Mouse (Mus musculus): ENCODE results near the gene Mymx. TPM values are rescaled to one million over a fixed set of nuclear protein-coding genes. Genes with fewer than 3 reads are reported as not detected.

Gene Mymx
- polyA plus RNA-seq, 1 experiment = 0.42 TPM

DNA sequence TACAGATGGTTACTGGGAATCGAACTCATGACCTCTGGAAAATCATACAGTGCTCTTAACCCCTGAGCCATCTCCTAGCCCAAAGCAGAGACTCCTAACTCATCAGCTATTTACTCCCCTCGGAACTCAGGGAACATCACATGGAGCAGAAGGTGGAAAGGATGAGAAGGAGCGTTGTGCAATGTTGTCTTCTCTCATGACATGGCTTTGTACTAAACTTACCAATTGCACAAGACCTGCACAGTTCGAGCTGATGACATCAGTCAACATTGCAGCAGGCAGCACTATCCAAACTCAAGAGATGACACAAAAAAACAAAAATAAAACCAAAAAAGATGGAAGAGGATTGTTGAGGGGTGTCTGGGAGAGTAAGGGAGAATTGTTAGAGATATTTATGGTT is 6.5 kb upstream of the Mymx start:
- DNase-seq (ENCODE audit: low read depth) = no peak
- TF ChIP-seq CTCF (IDR thresholded peaks at IDR 0.05; ENCODE audit: borderline replicate concordance, extremely low read depth, insufficient read depth, insufficient read length) (no peak), POLR2A (IDR thresholded peaks at IDR 0.05; ENCODE audit: borderline replicate concordance, extremely low read depth, insufficient read depth, insufficient read length, poor library complexity, severe bottlenecking) (no peak)

DNA sequence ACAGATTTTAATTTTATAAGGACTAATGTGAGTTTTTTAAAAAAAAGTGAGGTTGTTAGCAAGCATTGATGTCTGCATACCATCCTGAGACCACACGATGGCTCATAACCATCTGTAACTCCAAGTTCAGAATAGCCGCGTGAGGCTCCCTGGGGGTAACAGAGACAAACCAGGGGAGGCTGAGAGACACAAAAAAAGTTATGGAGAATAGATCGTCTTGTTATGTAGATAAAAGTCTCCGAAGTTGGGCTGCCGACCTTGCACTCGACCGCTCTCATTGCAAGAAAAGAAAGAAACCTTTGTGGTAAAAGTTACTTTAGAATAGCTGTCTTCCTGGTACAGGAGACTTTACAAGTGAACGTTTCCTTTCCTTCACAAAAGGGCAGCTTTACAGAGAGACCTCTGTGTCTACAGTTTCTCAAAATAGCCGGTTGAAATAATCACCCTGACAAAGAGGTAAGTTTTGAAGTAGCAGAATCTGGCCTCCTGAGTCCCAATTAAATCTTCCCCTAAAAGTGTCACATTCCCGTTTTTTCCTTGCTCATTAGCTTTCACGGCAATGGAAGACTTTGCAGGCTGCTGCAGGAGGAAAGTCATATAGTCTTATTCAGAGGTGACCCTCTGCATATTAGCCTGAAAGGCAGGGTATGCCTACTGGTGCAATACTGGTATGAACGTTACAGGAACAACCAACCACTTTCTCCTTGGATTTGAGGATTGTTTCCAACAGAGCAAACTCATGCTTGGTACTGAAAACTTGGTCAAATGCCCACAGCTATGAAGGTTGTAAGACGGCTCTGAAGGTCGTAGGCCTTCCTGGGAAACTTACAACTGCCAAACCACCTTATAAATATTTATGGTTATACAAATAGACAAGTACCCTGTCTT is 5.3 kb upstream of the Mymx start:
- no peak for DNase-seq (ENCODE audit: low read depth)
- TF ChIP-seq CTCF (IDR thresholded peaks at IDR 0.05; ENCODE audit: borderline replicate concordance, extremely low read depth, insufficient read depth, insufficient read length) = no peak
- no peak for TF ChIP-seq POLR2A (IDR thresholded peaks at IDR 0.05; ENCODE audit: borderline replicate concordance, extremely low read depth, insufficient read depth, insufficient read length, poor library complexity, severe bottlenecking)

DNA sequence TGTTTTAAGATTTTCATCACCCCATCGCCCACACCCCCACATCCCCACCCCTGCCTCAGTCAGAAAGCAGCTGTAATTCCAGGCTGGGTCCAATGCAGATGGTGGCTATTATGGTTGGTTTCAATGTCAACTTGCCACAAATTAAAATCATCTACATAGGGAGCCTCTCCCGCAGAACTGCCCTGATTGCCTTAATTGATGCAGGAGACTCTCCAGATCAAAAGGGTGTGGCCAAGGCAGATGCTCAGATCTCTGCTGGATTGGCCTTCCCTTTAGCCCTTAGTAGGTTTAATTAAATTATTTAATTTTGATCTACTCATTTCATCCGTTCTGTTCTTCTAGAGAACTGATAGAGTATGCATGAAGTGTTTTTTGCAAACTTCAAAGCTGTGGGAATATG is 1.1 kb upstream of the Mymx start:
- TF ChIP-seq POLR2A (IDR thresholded peaks at IDR 0.05; ENCODE audit: borderline replicate concordance, extremely low read depth, insufficient read depth, insufficient read length, poor library complexity, severe bottlenecking) (no peak), CTCF (IDR thresholded peaks at IDR 0.05; ENCODE audit: borderline replicate concordance, extremely low read depth, insufficient read depth, insufficient read length) (no peak)
- no peak for DNase-seq (ENCODE audit: low read depth)

DNA sequence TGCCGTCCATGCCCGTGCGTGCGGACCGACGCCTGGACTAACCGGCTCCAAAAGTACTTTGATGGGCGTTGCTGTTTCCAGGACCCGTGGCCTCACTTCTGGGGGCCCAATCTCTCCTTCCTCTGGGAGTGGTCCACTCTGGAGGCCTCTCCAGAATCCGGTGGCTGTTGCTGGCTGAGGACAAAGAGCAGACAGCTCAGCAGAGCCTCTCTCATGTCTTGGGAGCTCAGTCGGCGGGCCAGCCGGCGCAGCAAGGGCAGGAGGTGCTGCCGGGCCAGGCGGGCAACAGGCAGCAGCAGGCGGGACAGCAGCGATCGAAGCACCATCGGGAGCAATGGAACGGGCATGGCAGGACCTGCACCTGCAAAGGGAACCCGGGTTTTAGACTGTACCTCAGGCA is 577 bp downstream of the Mymx start:
- no peak for TF ChIP-seq POLR2A (IDR thresholded peaks at IDR 0.05; ENCODE audit: borderline replicate concordance, extremely low read depth, insufficient read depth, insufficient read length, poor library complexity, severe bottlenecking)
- TF ChIP-seq CTCF (IDR thresholded peaks at IDR 0.05; ENCODE audit: borderline replicate concordance, extremely low read depth, insufficient read depth, insufficient read length) = no peak
- DNase-seq (ENCODE audit: low read depth) = no peak

DNA sequence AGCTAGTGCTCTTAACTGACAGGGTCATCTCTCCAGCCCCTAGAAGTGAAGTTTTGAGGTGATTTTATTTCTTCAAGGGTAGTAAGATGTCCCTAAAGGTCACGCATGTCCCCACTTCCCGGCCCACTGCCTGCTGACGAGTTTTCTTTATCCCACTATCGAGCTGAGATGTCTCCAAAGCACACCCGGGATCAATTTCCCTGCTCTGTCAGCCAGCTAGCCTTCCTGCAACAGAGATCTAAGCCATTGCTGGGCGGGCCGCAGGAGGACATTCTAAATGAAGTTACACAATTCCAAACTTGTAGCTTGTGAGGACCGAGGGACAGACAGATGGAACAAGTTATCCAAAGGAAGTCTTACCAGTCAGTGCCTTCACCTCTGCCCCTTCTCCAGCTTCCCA is 1.6 kb downstream of the Mymx start:
- DNase-seq (ENCODE audit: low read depth) = no peak
- TF ChIP-seq CTCF (IDR thresholded peaks at IDR 0.05; ENCODE audit: borderline replicate concordance, extremely low read depth, insufficient read depth, insufficient read length) (no peak), POLR2A (IDR thresholded peaks at IDR 0.05; ENCODE audit: borderline replicate concordance, extremely low read depth, insufficient read depth, insufficient read length, poor library complexity, severe bottlenecking) (no peak)

DNA sequence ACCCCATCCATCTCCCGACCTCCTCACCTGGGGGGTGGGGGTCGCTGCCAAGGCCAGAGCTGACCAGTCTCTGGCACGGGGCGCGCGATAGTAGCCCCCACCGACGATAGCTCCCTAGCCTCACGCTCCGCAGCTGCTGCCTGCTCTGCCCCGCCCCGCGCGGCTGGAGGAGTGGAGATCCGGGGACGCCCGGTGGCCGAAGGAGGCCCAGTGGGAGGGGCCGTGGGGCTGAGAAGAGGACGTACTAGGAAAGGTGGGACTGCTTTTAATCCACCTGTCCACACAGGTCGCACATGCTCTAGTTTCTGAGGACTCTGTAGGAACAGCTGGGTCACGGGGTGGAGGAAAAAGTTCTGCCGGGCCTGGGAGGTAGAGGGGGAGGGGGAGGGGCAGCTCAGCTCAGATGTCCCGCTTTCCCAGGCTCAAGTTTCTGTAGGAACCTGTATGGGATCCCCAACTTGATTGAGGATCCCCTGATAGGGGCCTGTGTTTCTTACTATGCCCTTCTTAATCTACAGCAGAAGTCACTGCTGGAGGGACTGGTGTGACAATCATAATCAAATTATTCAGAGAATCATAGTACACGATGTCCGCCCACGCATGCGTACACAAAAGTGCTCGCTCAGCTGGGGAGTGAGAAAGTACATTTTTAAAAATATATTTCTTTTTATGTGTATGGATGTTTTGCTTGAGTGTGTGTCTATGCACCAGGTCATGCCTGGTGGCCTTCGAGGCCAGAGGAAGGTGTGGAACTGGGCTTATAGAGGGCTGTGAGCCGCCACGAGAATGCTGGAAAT is 2.3 kb downstream of the Mymx start, which contains the start of gene Slc29a1:
TSS of gene Slc29a1 (minus strand) at position 161 of the 797 bp plus-strand sequence.
- DNase-seq (ENCODE audit: low read depth) = no peak
- no peak for TF ChIP-seq CTCF (IDR thresholded peaks at IDR 0.05; ENCODE audit: borderline replicate concordance, extremely low read depth, insufficient read depth, insufficient read length)
- no peak for TF ChIP-seq POLR2A (IDR thresholded peaks at IDR 0.05; ENCODE audit: borderline replicate concordance, extremely low read depth, insufficient read depth, insufficient read length, poor library complexity, severe bottlenecking)

DNA sequence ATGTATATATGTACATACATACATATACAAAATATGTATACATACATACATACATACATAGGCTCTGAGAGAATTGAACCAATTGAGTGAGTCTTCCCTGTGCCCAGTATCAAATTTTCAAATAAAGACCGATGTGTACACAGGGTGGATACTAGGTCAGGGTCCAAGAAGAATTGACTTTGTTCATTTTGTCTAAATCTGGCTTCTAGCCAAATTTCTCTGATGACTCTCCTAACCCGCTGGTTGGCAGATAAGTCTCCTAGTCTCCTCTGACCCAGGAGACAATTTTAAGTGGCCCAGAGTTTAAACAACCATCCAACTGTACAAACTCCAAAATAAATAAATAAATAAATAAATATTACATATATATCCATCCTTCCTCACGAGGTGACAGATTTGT is 3.0 kb downstream of the Mymx start:
- no peak for DNase-seq (ENCODE audit: low read depth)
- TF ChIP-seq POLR2A (IDR thresholded peaks at IDR 0.05; ENCODE audit: borderline replicate concordance, extremely low read depth, insufficient read depth, insufficient read length, poor library complexity, severe bottlenecking) (no peak), CTCF (IDR thresholded peaks at IDR 0.05; ENCODE audit: borderline replicate concordance, extremely low read depth, insufficient read depth, insufficient read length) (no peak)

DNA sequence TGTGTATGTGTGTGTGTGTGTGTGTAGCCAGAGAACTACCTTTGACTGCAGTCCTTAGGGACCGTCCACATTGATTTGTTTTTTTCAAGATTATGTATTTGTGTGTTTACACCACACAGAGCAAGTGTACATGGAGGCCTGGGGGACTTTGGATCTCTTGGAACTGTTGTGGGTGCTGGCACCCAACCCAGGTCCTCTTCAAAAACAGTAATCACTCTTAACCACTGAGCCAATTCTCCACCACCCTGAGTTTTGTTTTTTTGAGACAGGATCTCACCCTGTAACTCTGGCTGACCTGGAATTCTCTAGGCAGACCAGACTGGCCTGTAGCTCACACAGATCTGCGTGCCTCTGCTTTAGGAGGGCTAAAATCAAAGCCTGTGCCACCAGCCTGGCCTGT is 3.5 kb downstream of the Mymx start:
- no peak for DNase-seq (ENCODE audit: low read depth)
- no peak for TF ChIP-seq CTCF (IDR thresholded peaks at IDR 0.05; ENCODE audit: borderline replicate concordance, extremely low read depth, insufficient read depth, insufficient read length)
- no peak for TF ChIP-seq POLR2A (IDR thresholded peaks at IDR 0.05; ENCODE audit: borderline replicate concordance, extremely low read depth, insufficient read depth, insufficient read length, poor library complexity, severe bottlenecking)

DNA sequence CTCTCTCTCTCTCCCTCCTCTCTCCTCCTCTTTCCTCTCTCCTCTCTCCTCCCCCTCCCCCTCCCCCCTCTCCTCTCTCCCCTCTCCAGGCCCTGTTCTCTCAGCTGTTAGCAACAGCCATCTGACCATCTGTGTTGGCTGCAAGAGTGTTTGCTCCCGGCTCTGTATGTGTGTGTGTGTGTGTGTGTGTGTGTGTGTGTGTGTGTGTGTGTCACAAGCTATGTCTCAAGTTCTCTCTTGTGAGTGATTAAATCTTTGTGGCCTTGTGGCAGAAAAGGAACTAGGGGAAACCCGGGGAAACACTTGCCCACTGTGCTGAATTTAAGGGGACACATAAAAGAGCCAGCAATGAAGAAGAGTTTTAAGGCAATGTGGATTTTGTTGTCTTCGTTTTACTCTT is 4.1 kb downstream of the Mymx start:
- DNase-seq (ENCODE audit: low read depth) = peak; percentile 89

DNA sequence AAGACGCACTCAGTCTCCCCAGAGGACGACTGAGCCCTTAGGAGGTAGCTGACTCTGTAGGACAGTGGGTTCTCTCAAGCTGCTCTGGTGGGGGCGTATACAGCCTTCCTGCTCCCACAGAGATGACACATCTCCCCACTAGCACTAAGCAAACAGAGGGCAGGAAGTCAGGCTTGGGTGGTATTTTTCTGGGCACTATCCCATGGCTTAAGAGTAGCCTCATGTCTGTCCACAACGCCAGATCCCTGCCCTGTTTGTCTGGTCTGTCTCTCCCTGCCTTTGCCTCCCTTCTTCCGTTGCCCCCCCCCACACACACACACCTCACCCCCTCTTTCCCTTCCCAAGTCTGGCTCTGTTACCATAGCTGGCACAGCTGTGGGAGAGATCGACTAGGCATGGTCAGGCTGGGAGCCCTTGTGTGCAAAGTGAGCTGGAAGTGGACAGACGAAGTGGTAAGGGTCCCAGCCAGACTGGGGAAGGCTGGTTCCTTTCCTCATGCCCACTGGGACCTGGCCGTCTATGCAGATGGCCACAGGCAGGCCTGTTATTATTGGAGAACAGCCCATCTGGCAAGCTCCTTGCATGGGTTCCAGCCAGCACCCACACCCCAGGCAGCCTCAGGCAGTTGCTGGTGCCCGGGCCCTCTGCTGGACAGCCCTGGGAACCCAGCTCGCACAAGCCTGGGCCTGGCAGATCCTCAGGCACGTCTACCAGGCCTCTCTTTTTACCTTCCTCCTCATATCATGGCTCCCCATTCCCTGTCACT is 5.1 kb downstream of the Mymx start:
- peak; percentile 62 for TF ChIP-seq CTCF (IDR thresholded peaks at IDR 0.05; ENCODE audit: borderline replicate concordance, extremely low read depth, insufficient read depth, insufficient read length)
- TF ChIP-seq POLR2A (IDR thresholded peaks at IDR 0.05; ENCODE audit: borderline replicate concordance, extremely low read depth, insufficient read depth, insufficient read length, poor library complexity, severe bottlenecking) = no peak
- peak; percentile 79 for DNase-seq (ENCODE audit: low read depth)

More for the DNA sequence above, 4.1 kb downstream of the Mymx start:
- no peak for TF ChIP-seq POLR2A (IDR thresholded peaks at IDR 0.05; ENCODE audit: borderline replicate concordance, extremely low read depth, insufficient read depth, insufficient read length, poor library complexity, severe bottlenecking)
- no peak for TF ChIP-seq CTCF (IDR thresholded peaks at IDR 0.05; ENCODE audit: borderline replicate concordance, extremely low read depth, insufficient read depth, insufficient read length)

Data from brain, embryonic 14.5 days (tissue).